Mouse (Mus musculus): ENCODE measurements at regions not wholly inside any gene's neighbourhood (a gene's known extent, or its start where the extent isn't known, plus 50 kb on each side); places are given as distances from the start of the nearest gene placed in this dataset.

GRCm38 (mm10) chr7:136228331-136228730, 512.2 kb upstream of the Mki67 start:
- TF ChIP-seq POLR2A (IDR thresholded peaks at IDR 0.05; ENCODE audit: low read depth, low read length) (no peak), CTCF (conservative IDR thresholded peaks at IDR 0.05; ENCODE audit: insufficient read depth, insufficient read length, low read depth, low read length) (no peak)
